Mouse (Mus musculus): ENCODE data around the gene Trim24.

- TF ChIP-seq POLR2A (IDR thresholded peaks at IDR 0.05; ENCODE audit: low read depth, low read length) (no peak), CTCF (IDR thresholded peaks at IDR 0.05; ENCODE audit: borderline replicate concordance, insufficient read depth, low read length) (no peak)
These were observed 65.9 kb downstream of the Trim24 start for GRCm38 (mm10) chr6:37936498-37936897.

Measured in embryonic fibroblast, embryonic 13.5 days (primary cell).